Mouse (Mus musculus): ENCODE results near the gene Hoxa10. TPM values are rescaled to one million over a fixed set of nuclear protein-coding genes. Genes with fewer than 3 reads are reported as not detected.

Gene Hoxa10
- polyA plus RNA-seq, 1 experiment from 2014 or later, result not detected

DNA sequence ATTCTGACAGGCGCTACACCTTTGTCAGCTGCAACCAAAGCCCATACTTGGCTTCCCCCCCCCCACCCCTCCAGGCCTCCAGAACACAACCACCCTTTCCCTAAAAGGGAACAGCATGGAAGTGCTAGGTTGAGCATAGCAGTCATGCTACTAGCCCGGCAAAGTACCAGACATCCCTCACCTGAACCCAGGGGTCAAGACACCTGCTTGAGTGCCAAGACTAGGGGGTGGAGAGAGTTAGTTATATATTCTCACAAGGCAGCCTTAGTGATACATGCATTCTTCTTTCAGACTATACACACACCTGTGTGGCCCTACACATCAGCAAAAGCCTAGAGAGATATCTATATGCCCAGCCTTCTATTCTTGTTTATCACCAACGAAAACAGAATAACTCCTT lies 54.8 kb downstream of the Hoxa10 start:
- Histone ChIP-seq H3K4me2 (no peak overlapping the region), H3K9ac (ENCODE audit: low read length) (no peak overlapping the region), H3K4me1 (ENCODE audit: control insufficient read depth, insufficient read depth, low read length) (no peaks in the 10 kb centered on the region), H3K4me3 (ENCODE audit: low read depth, low read length) (no peak overlapping the region), H3K9me3 (ENCODE audit: control insufficient read depth, low read length) (no peaks in the 10 kb centered on the region), H3K36me3 (ENCODE audit: control insufficient read depth, insufficient read depth, low read length) (no peaks in the 10 kb centered on the region), H3K27ac (ENCODE audit: low read depth, low read length) (no peak overlapping the region), H3K27me3 (ENCODE audit: control insufficient read depth, insufficient read depth, low read length) (peaks cover 100% of the 10 kb centered on the region)
- 10% methylated on average over 3 of the region's 3 CpGs for WGBS
- no peak for ATAC-seq (ENCODE audit: low FRiP score)
- no peak for DNase-seq (ENCODE audit: low spot score, missing footprints)

- Histone ChIP-seq H3K9ac (ENCODE audit: low read length) (no peak overlapping the region), H3K27ac (ENCODE audit: low read depth, low read length) (no peak overlapping the region), H3K4me1 (ENCODE audit: control insufficient read depth, insufficient read depth, low read length) (no peaks in the 10 kb centered on the region), H3K36me3 (ENCODE audit: control insufficient read depth, insufficient read depth, low read length) (no peaks in the 10 kb centered on the region), H3K9me3 (ENCODE audit: control insufficient read depth, low read length) (no peaks in the 10 kb centered on the region), H3K27me3 (ENCODE audit: control insufficient read depth, insufficient read depth, low read length) (peaks cover 100% of the 10 kb centered on the region), H3K4me3 (ENCODE audit: low read depth, low read length) (no peak overlapping the region), H3K4me2 (no peak overlapping the region)
- under 1% methylated on average over 19 of the region's 19 CpGs for WGBS
- ATAC-seq (ENCODE audit: low FRiP score) (no peak), DNase-seq (ENCODE audit: low spot score, missing footprints) (no peak)
Measured at GRCm38 (mm10) chr6:52185222-52185621, 55.4 kb downstream of the Hoxa10 start.

DNA sequence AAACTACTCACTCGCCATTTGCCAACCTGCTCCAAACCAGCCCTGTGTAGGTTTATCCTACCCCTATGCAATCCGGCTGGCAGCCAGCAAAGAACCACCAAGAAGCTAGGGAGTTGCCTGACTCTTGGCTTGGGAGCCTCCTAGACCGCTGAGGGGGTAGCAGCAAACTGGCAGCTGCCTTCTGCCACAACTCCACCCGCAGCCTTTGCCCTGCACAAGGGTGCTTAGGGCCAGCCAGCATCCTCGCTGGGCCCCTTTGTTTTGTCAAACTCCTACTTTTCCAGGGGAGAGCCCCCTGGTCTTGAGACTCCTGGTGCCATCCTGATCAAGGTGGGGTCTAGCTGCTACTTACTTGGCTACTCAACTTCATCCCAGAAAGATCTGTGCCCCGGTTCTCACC lies 56.0 kb downstream of the Hoxa10 start:
- 3% methylated on average over 6 of the region's 6 CpGs for WGBS
- Histone ChIP-seq H3K9ac (ENCODE audit: low read length) (no peak overlapping the region), H3K4me3 (ENCODE audit: low read depth, low read length) (no peak overlapping the region), H3K4me1 (ENCODE audit: control insufficient read depth, insufficient read depth, low read length) (no peaks in the 10 kb centered on the region), H3K27me3 (ENCODE audit: control insufficient read depth, insufficient read depth, low read length) (peaks cover 100% of the 10 kb centered on the region), H3K36me3 (ENCODE audit: control insufficient read depth, insufficient read depth, low read length) (no peaks in the 10 kb centered on the region), H3K4me2 (no peak overlapping the region), H3K27ac (ENCODE audit: low read depth, low read length) (no peak overlapping the region), H3K9me3 (ENCODE audit: control insufficient read depth, low read length) (no peaks in the 10 kb centered on the region)
- DNase-seq (ENCODE audit: low spot score, missing footprints) (no peak), ATAC-seq (ENCODE audit: low FRiP score) (no peak)

GRCm38 (mm10) chr6:52183311-52184080 lies 57.2 kb downstream of the Hoxa10 start:
- Histone ChIP-seq H3K36me3 (ENCODE audit: control insufficient read depth, insufficient read depth, low read length) (no peaks in the 10 kb centered on the region), H3K4me1 (ENCODE audit: control insufficient read depth, insufficient read depth, low read length) (no peaks in the 10 kb centered on the region), H3K27me3 (ENCODE audit: control insufficient read depth, insufficient read depth, low read length) (peaks cover 100% of the 10 kb centered on the region), H3K4me3 (ENCODE audit: low read depth, low read length) (no peak overlapping the region), H3K9ac (ENCODE audit: low read length) (no peak overlapping the region), H3K4me2 (no peak overlapping the region), H3K9me3 (ENCODE audit: control insufficient read depth, low read length) (no peaks in the 10 kb centered on the region), H3K27ac (ENCODE audit: low read depth, low read length) (no peak overlapping the region)
- 8% methylated on average over 10 of the region's 10 CpGs for WGBS
- ATAC-seq (ENCODE audit: low FRiP score) (no peak), DNase-seq (ENCODE audit: low spot score, missing footprints) (no peak)

DNA sequence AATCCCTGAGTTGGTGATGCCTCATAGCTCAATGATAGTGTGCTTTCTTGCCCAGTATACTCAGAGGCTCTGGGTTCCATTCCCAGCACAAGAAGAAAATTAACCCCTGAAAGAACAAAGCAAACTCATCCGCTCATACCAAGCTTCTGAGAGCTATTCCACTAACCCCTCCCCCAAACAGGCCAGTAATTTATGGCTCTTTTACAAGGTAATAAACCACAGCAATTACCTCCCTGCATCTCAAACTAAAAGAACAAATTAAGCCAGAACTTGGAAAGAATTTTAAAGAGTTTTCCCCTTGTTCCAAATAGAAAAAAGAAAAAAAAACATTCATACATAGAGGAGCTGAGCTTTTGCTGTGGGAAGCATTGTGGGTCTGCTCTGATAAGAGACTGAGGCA lies 57.9 kb downstream of the Hoxa10 start:
- 3% methylated on average over 1 of the region's 1 CpGs for WGBS
- ATAC-seq (ENCODE audit: low FRiP score) (no peak), DNase-seq (ENCODE audit: low spot score, missing footprints) (no peak)
- H3K27ac ChIP-seq (ENCODE audit: low read depth, low read length), result no peak overlapping the region
- H3K9ac ChIP-seq (ENCODE audit: low read length), result no peak overlapping the region
- no peak overlapping the region for H3K4me3 ChIP-seq (ENCODE audit: low read depth, low read length)
- no peaks in the 10 kb centered on the region for H3K36me3 ChIP-seq (ENCODE audit: control insufficient read depth, insufficient read depth, low read length)
- no peaks in the 10 kb centered on the region for H3K9me3 ChIP-seq (ENCODE audit: control insufficient read depth, low read length)
- H3K27me3 ChIP-seq (ENCODE audit: control insufficient read depth, insufficient read depth, low read length), result peaks cover 100% of the 10 kb centered on the region
- H3K4me1 ChIP-seq (ENCODE audit: control insufficient read depth, insufficient read depth, low read length), result no peaks in the 10 kb centered on the region
- H3K4me2 ChIP-seq, result no peak overlapping the region

DNA sequence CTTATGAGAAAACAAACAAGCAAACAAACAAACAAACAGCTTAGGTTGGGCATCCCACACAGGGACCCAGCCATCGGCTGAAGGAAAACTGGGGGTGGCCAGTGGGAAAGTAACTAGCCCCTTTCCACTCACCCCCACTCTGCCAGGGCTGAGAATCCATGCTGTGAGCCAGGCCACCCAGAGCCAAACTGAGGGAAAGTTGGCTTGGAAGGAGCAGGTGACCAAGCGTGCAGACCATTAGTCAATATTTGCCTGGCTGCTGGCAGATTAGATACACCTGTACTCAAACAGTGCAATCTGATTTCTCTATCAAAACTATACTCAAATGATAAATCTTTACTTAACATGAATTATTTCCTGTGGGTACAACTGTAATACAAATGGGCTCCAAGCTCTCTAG lies 58.6 kb downstream of the Hoxa10 start:
- 15% methylated on average over 2 of the region's 2 CpGs for WGBS
- H3K9me3 ChIP-seq (ENCODE audit: control insufficient read depth, low read length), result no peaks in the 10 kb centered on the region
- no peak for ATAC-seq (ENCODE audit: low FRiP score)
- H3K27ac ChIP-seq (ENCODE audit: low read depth, low read length), result no peak overlapping the region
- H3K4me1 ChIP-seq (ENCODE audit: control insufficient read depth, insufficient read depth, low read length), result no peaks in the 10 kb centered on the region
- H3K4me2 ChIP-seq, result no peak overlapping the region
- peaks cover 100% of the 10 kb centered on the region for H3K27me3 ChIP-seq (ENCODE audit: control insufficient read depth, insufficient read depth, low read length)
- no peak for DNase-seq (ENCODE audit: low spot score, missing footprints)
- H3K9ac ChIP-seq (ENCODE audit: low read length), result no peak overlapping the region
- H3K4me3 ChIP-seq (ENCODE audit: low read depth, low read length), result no peak overlapping the region
- no peaks in the 10 kb centered on the region for H3K36me3 ChIP-seq (ENCODE audit: control insufficient read depth, insufficient read depth, low read length)

MicroRNA genes within 50 kb of the gene (microRNA counts, 519-probe panel; counts per million panel counts)
- not detected for microRNA mmu-miR-196b

Small RNA genes within 50 kb of the gene (microRNA-seq; reads per million reads assigned to microRNA genes)
- gene Mir196b, result 9.3 reads per million, percentile 29 among the genes with 10 or more reads in this experiment

Other genes starting within 250 kb of the Hoxa10 start
- gene Skap2, start 228.3 kb downstream of the Hoxa10 start, polyA plus RNA-seq (2014; fragmentation: Nextera tagmentation; extraction: Ambion mirVana), result 8.5 and 10.0 TPM in 2 replicates
- 0.53 and 0.63 TPM in 2 replicates for gene Hoxa1, start 82.5 kb downstream of the Hoxa10 start, polyA plus RNA-seq (2014; fragmentation: Nextera tagmentation; extraction: Ambion mirVana)
- gene Hoxa2, start 76.0 kb downstream of the Hoxa10 start, polyA plus RNA-seq (2014; fragmentation: Nextera tagmentation; extraction: Ambion mirVana), result 0.14 and 0.26 TPM in 2 replicates
- gene 5730596B20Rik, start 63.4 kb downstream of the Hoxa10 start, polyA plus RNA-seq (2014; fragmentation: Nextera tagmentation; extraction: Ambion mirVana), result not detected in 2 replicates
- not detected in 2 replicates for gene Hoxa4, start 49.1 kb downstream of the Hoxa10 start, polyA plus RNA-seq (2014; fragmentation: Nextera tagmentation; extraction: Ambion mirVana)
- not detected in 2 replicates for gene Hoxa5, start 36.3 kb downstream of the Hoxa10 start, polyA plus RNA-seq (2014; fragmentation: Nextera tagmentation; extraction: Ambion mirVana)
- gene Hoxa6, start 32.1 kb downstream of the Hoxa10 start, polyA plus RNA-seq (2014; fragmentation: Nextera tagmentation; extraction: Ambion mirVana), result not detected in 2 replicates
- 0.11 TPM in 1 of 2 replicates, not detected in the other for gene Hoxa3, start 27.5 kb downstream of the Hoxa10 start, polyA plus RNA-seq (2014; fragmentation: Nextera tagmentation; extraction: Ambion mirVana)
- not detected in 2 replicates for gene Gm28308, start 27.5 kb downstream of the Hoxa10 start, polyA plus RNA-seq (2014; fragmentation: Nextera tagmentation; extraction: Ambion mirVana)
- gene Hoxa7, start 19.0 kb downstream of the Hoxa10 start, polyA plus RNA-seq (2014; fragmentation: Nextera tagmentation; extraction: Ambion mirVana), result 0.14 TPM in 1 of 2 replicates, not detected in the other
- not detected in 2 replicates for gene Hoxa9, start 9.8 kb downstream of the Hoxa10 start, polyA plus RNA-seq (2014; fragmentation: Nextera tagmentation; extraction: Ambion mirVana)
- not detected in 2 replicates for gene Hoxa11, start 5.0 kb upstream of the Hoxa10 start, polyA plus RNA-seq (2014; fragmentation: Nextera tagmentation; extraction: Ambion mirVana)
- gene Hoxa13, start 20.0 kb upstream of the Hoxa10 start, polyA plus RNA-seq (2014; fragmentation: Nextera tagmentation; extraction: Ambion mirVana), result not detected in 2 replicates
- 0.23 and 0.30 TPM in 2 replicates for gene Evx1, start 72.6 kb upstream of the Hoxa10 start, polyA plus RNA-seq (2014; fragmentation: Nextera tagmentation; extraction: Ambion mirVana)

Data from midbrain, embryonic 11.5 days (tissue).